Comparison of ENCODE assay signal across 39 mouse cellular contexts in genomic region chr15:98402356-98402755, GRCm38 (mm10). TPM values are rescaled to one million over a fixed set of nuclear protein-coding genes. Genes with fewer than 3 reads are reported as not detected.
"Had no signal": no experiment of that assay in that cellular context is flagged by ENCODE, and none has a peak within 500 bp of the region (broad histone marks: within the 10 kb centered on the region; RNA-seq: fewer than 3 reads in every experiment).

No protein-coding gene starts in this region.

- ATAC-seq: forebrain, embryonic 16.5 days; hindbrain, embryonic 16.5 days; inflammation-experienced regulatory T-cells, adult 6 months; intestine, embryonic 15.5 days; intestine, postnatal 0 days had no signal

- H3K4me1 ChIP-seq: heart, embryonic 13.5 days; heart, embryonic 15.5 days; hindbrain, embryonic 10.5 days; hindbrain, embryonic 12.5 days; intestine, embryonic 15.5 days; limb, embryonic 12.5 days had no signal

- DNase-seq: gastrocnemius, adult 2 months; gastrocnemius, postnatal 10 days; gastrocnemius, postnatal 25 days; heart, adult 2 months; heart, postnatal 14 days; heart, postnatal 36 days; kidney, adult 18-20 months; kidney, adult 8-10 months; kidney, postnatal 10 days; kidney, postnatal 25 days; kidney, postnatal 4 days; left cerebral cortex, postnatal 4 days; liver had no signal

- H3K27me3 ChIP-seq: heart, embryonic 13.5 days; heart, embryonic 15.5 days; hindbrain, embryonic 12.5 days; intestine, embryonic 15.5 days had no signal

- H3K9me3 ChIP-seq: heart, embryonic 15.5 days; hindbrain, embryonic 10.5 days; hindbrain, embryonic 12.5 days; intestine, embryonic 15.5 days had no signal

- H3K36me3 ChIP-seq: heart, embryonic 13.5 days; heart, embryonic 15.5 days; hindbrain, embryonic 10.5 days; hindbrain, embryonic 12.5 days; intestine, embryonic 15.5 days; limb, embryonic 12.5 days had no signal

- H3K4me2 ChIP-seq: heart, embryonic 11.5 days; heart, embryonic 13.5 days; heart, embryonic 15.5 days; hindbrain, embryonic 12.5 days; hindbrain, embryonic 14.5 days; intestine, embryonic 15.5 days; limb, embryonic 12.5 days; liver, embryonic 11.5 days had no signal

- H3K9ac ChIP-seq: heart, embryonic 13.5 days; heart, embryonic 15.5 days; hindbrain, embryonic 12.5 days; hindbrain, embryonic 14.5 days; intestine, embryonic 15.5 days; limb, embryonic 12.5 days had no signal

- H3K27ac ChIP-seq: gastrocnemius, adult 2 months; heart, adult 2 months; heart, embryonic 13.5 days; heart, embryonic 15.5 days; hindbrain, embryonic 10.5 days; hindbrain, embryonic 12.5 days; hindbrain, embryonic 14.5 days; intestine, embryonic 15.5 days; layer of hippocampus, adult 2 months; left cerebral cortex, adult 2 months; limb, embryonic 12.5 days had no signal

- H3K4me3 ChIP-seq: gastrocnemius, adult 2 months; heart, adult 2 months; heart, embryonic 13.5 days; heart, embryonic 15.5 days; hindbrain, embryonic 10.5 days; hindbrain, embryonic 12.5 days; intestine, embryonic 15.5 days; layer of hippocampus, adult 2 months; left cerebral cortex, adult 2 months; limb, embryonic 12.5 days had no signal

RNA-seq across cellular contexts. Expression of gene Olfr283, which starts 21.6 kb away (rescaled TPM):
- total RNA-seq: gastrocnemius, adult 2 months; gastrocnemius, postnatal 10 days; gastrocnemius, postnatal 25 days; gastrocnemius, postnatal 4 days; granulocyte monocyte progenitor cell, adult 5-6 weeks; heart, adult 2 months; heart, postnatal 14 days; heart, postnatal 36 days; layer of hippocampus, adult 2 months; layer of hippocampus, postnatal 10 days; layer of hippocampus, postnatal 25 days; left cerebral cortex, adult 2 months; left cerebral cortex, postnatal 10 days; left cerebral cortex, postnatal 25 days; left cerebral cortex, postnatal 4 days had no signal
- polyA plus RNA-seq: forebrain, embryonic 16.5 days; heart, adult 2 months; heart, embryonic 11.5 days; heart, embryonic 13.5 days; heart, embryonic 15.5 days; heart, postnatal 0 days; hindbrain, embryonic 10.5 days; hindbrain, embryonic 12.5 days; hindbrain, embryonic 14.5 days; hindbrain, embryonic 16.5 days; inflammation-experienced regulatory T-cells, adult 6 months; intestine, embryonic 15.5 days; intestine, postnatal 0 days; kidney, embryonic 14.5 days; kidney, embryonic 16.5 days; limb, embryonic 12.5 days; limb, embryonic 14.5 days; liver, embryonic 11.5 days had no signal

RNA-seq across cellular contexts. Expression of gene Olfr282, which starts 28.7 kb away (rescaled TPM):
- total RNA-seq: gastrocnemius, adult 2 months; gastrocnemius, postnatal 10 days; gastrocnemius, postnatal 25 days; gastrocnemius, postnatal 4 days; granulocyte monocyte progenitor cell, adult 5-6 weeks; heart, adult 2 months; heart, postnatal 14 days; heart, postnatal 36 days; layer of hippocampus, adult 2 months; layer of hippocampus, postnatal 10 days; layer of hippocampus, postnatal 25 days; left cerebral cortex, adult 2 months; left cerebral cortex, postnatal 10 days; left cerebral cortex, postnatal 25 days; left cerebral cortex, postnatal 4 days had no signal
- polyA plus RNA-seq: forebrain, embryonic 16.5 days; frontal cortex, adult 2 months; heart, adult 2 months; heart, embryonic 11.5 days; heart, embryonic 13.5 days; heart, embryonic 15.5 days; heart, postnatal 0 days; hindbrain, embryonic 10.5 days; hindbrain, embryonic 12.5 days; hindbrain, embryonic 14.5 days; hindbrain, embryonic 16.5 days; inflammation-experienced regulatory T-cells, adult 6 months; intestine, embryonic 15.5 days; intestine, postnatal 0 days; kidney, embryonic 14.5 days; kidney, embryonic 16.5 days; limb, embryonic 12.5 days; limb, embryonic 14.5 days; liver, embryonic 11.5 days had no signal

RNA-seq across cellular contexts. Expression of gene Olfr281, which starts 50.0 kb away (rescaled TPM):
- total RNA-seq: gastrocnemius, adult 2 months; gastrocnemius, postnatal 10 days; gastrocnemius, postnatal 25 days; gastrocnemius, postnatal 4 days; granulocyte monocyte progenitor cell, adult 5-6 weeks; heart, adult 2 months; heart, postnatal 14 days; heart, postnatal 36 days; layer of hippocampus, adult 2 months; layer of hippocampus, postnatal 10 days; layer of hippocampus, postnatal 25 days; left cerebral cortex, adult 2 months; left cerebral cortex, postnatal 10 days; left cerebral cortex, postnatal 25 days; left cerebral cortex, postnatal 4 days had no signal
- polyA plus RNA-seq: forebrain, embryonic 16.5 days; heart, adult 2 months; heart, embryonic 11.5 days; heart, embryonic 13.5 days; heart, embryonic 15.5 days; heart, postnatal 0 days; hindbrain, embryonic 10.5 days; hindbrain, embryonic 12.5 days; hindbrain, embryonic 14.5 days; hindbrain, embryonic 16.5 days; inflammation-experienced regulatory T-cells, adult 6 months; intestine, embryonic 15.5 days; intestine, postnatal 0 days; kidney, embryonic 14.5 days; kidney, embryonic 16.5 days; limb, embryonic 12.5 days; limb, embryonic 14.5 days; liver, embryonic 11.5 days had no signal
